Mouse (Mus musculus): ENCODE measurements around the gene Myrf.

DNA sequence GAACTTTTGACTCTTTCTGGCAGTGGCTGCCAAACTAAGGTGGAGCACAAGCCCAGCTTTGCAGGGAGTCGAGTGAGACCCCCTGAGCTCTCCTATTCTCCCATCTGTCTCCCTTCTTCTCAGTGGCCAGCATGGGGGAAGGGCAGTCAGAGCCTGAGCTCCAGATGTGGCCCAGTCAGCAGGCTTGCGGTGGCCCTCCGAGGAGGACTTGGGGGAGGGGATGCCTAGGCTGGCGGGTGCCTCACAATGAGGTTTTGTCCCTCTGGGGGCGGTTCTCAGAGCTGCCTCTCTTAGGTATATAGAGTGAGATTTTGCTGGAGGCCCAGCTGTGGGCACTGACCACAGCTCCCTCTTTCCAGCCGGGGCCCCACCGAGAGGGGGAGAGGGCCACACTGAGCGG is 2.4 kb upstream of the Myrf start:
- TF ChIP-seq POLR2A (IDR thresholded peaks at IDR 0.05; ENCODE audit: borderline replicate concordance, extremely low read depth, low read depth, low read length) = no peak
- no peak for TF ChIP-seq CTCF (IDR thresholded peaks at IDR 0.05; ENCODE audit: insufficient read depth, low read length)
